Mouse (Mus musculus) spleen, adult 2 months (tissue): ENCODE results near the gene Baz1b.
"Not testable (repeated sequence)": the region's sequence is repeated elsewhere in the genome, so short reads cannot be mapped to it uniquely, and the experiment has no call there.

Source experiments
- CTCF ChIP-seq: fragments of 200-500 bp; IDR thresholded peaks from 2 replicates; pipeline ENCODE4 v1.5.1; 2011; ENCODE audit warnings: mild to moderate bottlenecking, inconsistent platforms; ENCODE audit not compliant: insufficient read depth, insufficient read length, insufficient replicate concordance; ENCODE audit errors: extremely low read depth
- POLR2A ChIP-seq: fragments of 200-500 bp; IDR thresholded peaks from 2 replicates; pipeline ENCODE4 v1.6.1; 2011; ENCODE audit warnings: low read depth, low read length, inconsistent platforms

GRCm38 (mm10) chr5:135225879-135226278, 38.8 kb downstream of the Baz1b start:
- not testable (repeated sequence) for TF ChIP-seq POLR2A, CTCF
